Mouse (Mus musculus) kidney, adult 8-10 months (tissue): Measurements from ENCODE around the gene Tbl2.

Experiments
- DNase-seq, 2 experiments: peaks; one replicate each; pipeline ENCODE4 v3.0.0; 2022

The Tbl2 gene

GRCm38 (mm10) chr5:135149053-135149819, at the start of gene Tbl2:
Tbl2 (plus strand) TSS chr5:135149657.
- peak; percentile 99 for DNase-seq

- no peak for DNase-seq
Measured at GRCm38 (mm10) chr5:135100981-135101380, 48.5 kb upstream of the Tbl2 start.

- DNase-seq, result peak in 1 of 2 experiments; percentile 39
Measured at GRCm38 (mm10) chr5:135103999-135104660, 45.3 kb upstream of the Tbl2 start.

- peak; percentile 96 for DNase-seq
Measured at GRCm38 (mm10) chr5:135106758-135107256, 42.6 kb upstream of the Tbl2 start.

GRCm38 (mm10) chr5:135107521-135108501, 41.6 kb upstream of the Tbl2 start:
- DNase-seq, result peak; percentile 93 to 95

- DNase-seq, result peak; percentile 49 to 59
Measured at GRCm38 (mm10) chr5:135109017-135109416, 40.4 kb upstream of the Tbl2 start.

GRCm38 (mm10) chr5:135109426-135109825, 40.0 kb upstream of the Tbl2 start:
- peak; percentile 27 to 61 for DNase-seq

GRCm38 (mm10) chr5:135109976-135110375, 39.5 kb upstream of the Tbl2 start:
- peak; percentile 68 to 83 for DNase-seq

GRCm38 (mm10) chr5:135113782-135114181, 35.7 kb upstream of the Tbl2 start:
- peak; percentile 65 to 72 for DNase-seq

- no peak for DNase-seq
Measured at GRCm38 (mm10) chr5:135115241-135115640, 34.2 kb upstream of the Tbl2 start.

GRCm38 (mm10) chr5:135118589-135119081, 30.8 kb upstream of the Tbl2 start:
- peak; percentile 64 to 68 for DNase-seq

GRCm38 (mm10) chr5:135120753-135121152, 28.7 kb upstream of the Tbl2 start:
- no peak for DNase-seq

- DNase-seq, result no peak
Measured at GRCm38 (mm10) chr5:135126121-135126520, 23.3 kb upstream of the Tbl2 start.

GRCm38 (mm10) chr5:135127669-135128068, 21.8 kb upstream of the Tbl2 start:
- DNase-seq, result no peak

GRCm38 (mm10) chr5:135129747-135130146, 19.7 kb upstream of the Tbl2 start:
- DNase-seq, result no peak

- DNase-seq, result peak; percentile 50 to 57
Measured at GRCm38 (mm10) chr5:135133736-135134405, 15.6 kb upstream of the Tbl2 start.

GRCm38 (mm10) chr5:135134534-135134933, 14.9 kb upstream of the Tbl2 start:
- no peak for DNase-seq

GRCm38 (mm10) chr5:135139881-135140280, 9.6 kb upstream of the Tbl2 start:
- no peak for DNase-seq

GRCm38 (mm10) chr5:135144469-135144868, 5.0 kb upstream of the Tbl2 start:
- DNase-seq, result no peak

GRCm38 (mm10) chr5:135145532-135145931, 3.9 kb upstream of the Tbl2 start:
- DNase-seq, result no peak

GRCm38 (mm10) chr5:135145955-135146354, 3.5 kb upstream of the Tbl2 start:
- no peak for DNase-seq

GRCm38 (mm10) chr5:135148715-135149052, 773 bp upstream of the Tbl2 start:
- DNase-seq, result no peak
